Mouse (Mus musculus) bone marrow, adult 2 months (tissue): ENCODE measurements around the gene P4htm. TPM values are rescaled to one million over a fixed set of nuclear protein-coding genes. Genes with fewer than 3 reads are reported as not detected.

Experiments used
- H3K27ac ChIP-seq: fragments of 200-500 bp; 2 replicates; pipeline ENCODE4 v1.5.1; 2012; ENCODE audit warnings: low read depth, mild to moderate bottlenecking, control low read depth, inconsistent platforms, low read length; ENCODE audit not compliant: control insufficient read depth, poor library complexity, insufficient read depth
- H3K4me1 ChIP-seq: fragments of 200-500 bp; 2 replicates; pipeline ENCODE4 v1.6.1; 2011; ENCODE audit warnings: low read length; ENCODE audit not compliant: control insufficient read depth, insufficient read depth
- H3K4me3 ChIP-seq: fragments of 200-500 bp; replicated peaks from 2 replicates; pipeline ENCODE3; 2011; ENCODE audit warnings: mild to moderate bottlenecking, low read depth, low read length, control low read depth; ENCODE audit not compliant: control insufficient read depth
- CTCF ChIP-seq: fragments of 200-500 bp; IDR thresholded peaks from 2 replicates; pipeline ENCODE4 v1.5.1; 2011; ENCODE audit warnings: low read length, control low read depth; ENCODE audit not compliant: control insufficient read depth, insufficient read depth
- POLR2A ChIP-seq: fragments of 200-500 bp; IDR thresholded peaks from 2 replicates; pipeline ENCODE4 v1.6.1; 2011; ENCODE audit warnings: low read depth, mild to moderate bottlenecking, control low read depth, low read length, borderline replicate concordance; ENCODE audit not compliant: control insufficient read depth
- WGBS: fragments of 180-500 bp; shearing (Covaris S2); methylation state at CpG from one replicate; pipeline ENCODE4 v1.1.7; 2018; 5-methylcytosine and 5-hydroxymethylcytosine counted together
- polyA plus RNA-seq: library from polyadenylated mRNA; stranded (reverse); fragments of >200 nt; gene quantifications from 2 replicates; pipeline ENCODE4 v1.2.4, GENCODE M21; 2011; ENCODE audit warnings: low replicate concordance; ENCODE audit not compliant: missing spikeins, insufficient read depth, insufficient read length

The P4htm gene
- polyA plus RNA-seq, 1 experiment: 1.4 TPM

DNA sequence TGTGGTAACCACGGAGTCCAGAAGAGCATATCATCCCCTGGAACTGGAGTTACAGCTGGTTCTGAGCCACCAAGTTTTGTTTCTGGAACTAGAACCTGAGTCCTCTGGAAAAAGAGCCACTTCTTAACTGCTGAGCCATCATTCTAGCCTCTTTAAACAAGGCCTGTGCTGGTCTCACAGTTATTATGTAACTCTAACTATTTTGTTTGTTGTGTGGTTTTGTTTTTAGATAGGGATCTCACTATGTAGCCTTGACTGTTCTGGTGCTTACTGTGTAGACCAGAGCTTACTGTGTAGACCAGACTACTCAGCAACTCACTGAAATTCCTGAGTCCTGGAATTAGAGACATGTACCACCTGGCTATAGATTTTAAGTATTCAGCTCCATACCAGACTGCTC, 50.6 kb downstream of the P4htm start:
- 86% methylated on average over 1 of the region's 1 CpGs for WGBS
- no peak for TF ChIP-seq POLR2A
- no peak for TF ChIP-seq CTCF

DNA sequence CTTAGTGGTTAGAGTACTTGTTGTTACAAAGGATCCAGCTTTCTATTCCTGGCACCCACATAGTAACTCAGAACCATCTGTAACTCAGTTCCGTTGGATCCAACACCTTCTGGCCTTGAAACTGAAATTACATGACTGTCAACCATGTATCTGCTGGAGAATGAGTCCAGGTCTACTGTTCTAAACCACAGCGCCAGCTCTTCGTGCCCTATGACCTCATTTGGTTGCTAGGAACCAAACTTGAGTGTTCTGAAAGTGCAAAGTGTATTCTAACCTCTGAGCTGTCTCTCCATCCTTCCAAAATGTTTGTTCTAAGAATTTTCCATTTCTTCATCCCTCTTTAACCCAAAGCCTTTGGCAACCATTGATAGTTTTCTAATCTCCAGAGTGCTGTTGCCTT, 51.5 kb downstream of the P4htm start:
- 96% methylated on average over 3 of the region's 3 CpGs for WGBS
- Histone ChIP-seq H3K27ac (no peak overlapping the region), H3K4me3 (no peak overlapping the region), H3K4me1 (no peaks in the 10 kb centered on the region)
- TF ChIP-seq POLR2A (no peak), CTCF (no peak)

More for the DNA sequence above, 50.6 kb downstream of the P4htm start:
- Histone ChIP-seq H3K27ac (no peak overlapping the region), H3K4me1 (no peaks in the 10 kb centered on the region), H3K4me3 (no peak overlapping the region)

GRCm38 (mm10) chr9:108540846-108541245, 56.6 kb downstream of the P4htm start:
- no peak overlapping the region for H3K27ac ChIP-seq
- TF ChIP-seq POLR2A (no peak), CTCF (no peak)
- no peaks in the 10 kb centered on the region for H3K4me1 ChIP-seq
- H3K4me3 ChIP-seq: no peak overlapping the region

GRCm38 (mm10) chr9:108531496-108531895, 66.0 kb downstream of the P4htm start:
- TF ChIP-seq POLR2A (no peak), CTCF (no peak)

GRCm38 (mm10) chr9:108530954-108531353, 66.5 kb downstream of the P4htm start:
- Histone ChIP-seq H3K27ac (no peak overlapping the region), H3K4me1 (no peaks in the 10 kb centered on the region), H3K4me3 (no peak overlapping the region)
- WGBS: 89% methylated on average over 1 of the region's 1 CpGs
- TF ChIP-seq CTCF (no peak), POLR2A (no peak)

More at GRCm38 (mm10) chr9:108531496-108531895, 66.0 kb downstream of the P4htm start:
- Histone ChIP-seq H3K4me1 (no peaks in the 10 kb centered on the region), H3K4me3 (no peak overlapping the region), H3K27ac (no peak overlapping the region)
- WGBS: 92% methylated on average over 1 of the region's 1 CpGs

Other genes starting within 250 kb of the P4htm start
- gene Usp4, start 249.8 kb downstream of the P4htm start, polyA plus RNA-seq: 102 and 256 TPM in 2 replicates
- gene 1700102P08Rik, start 204.9 kb downstream of the P4htm start, polyA plus RNA-seq: 3.9 TPM in 1 of 2 replicates, not detected in the other
- 0.34 and 0.87 TPM in 2 replicates for gene Ccdc36, start 169.2 kb downstream of the P4htm start, polyA plus RNA-seq
- not detected in 2 replicates for gene BC048562, start 161.2 kb downstream of the P4htm start, polyA plus RNA-seq
- gene Ccdc71, start 137.1 kb downstream of the P4htm start, polyA plus RNA-seq: 5.1 and 12.3 TPM in 2 replicates
- 8.1 and 18.3 TPM in 2 replicates for gene Klhdc8b, start 136.1 kb downstream of the P4htm start, polyA plus RNA-seq
- 3.8 and 9.0 TPM in 2 replicates for gene Lamb2, start 117.9 kb downstream of the P4htm start, polyA plus RNA-seq
- 42.0 and 94.4 TPM in 2 replicates for gene Usp19, start 107.1 kb downstream of the P4htm start, polyA plus RNA-seq
- gene Qars, start 90.0 kb downstream of the P4htm start, polyA plus RNA-seq: 76.9 and 170 TPM in 2 replicates
- 29.4 and 50.5 TPM in 2 replicates for gene Qrich1, start 80.9 kb downstream of the P4htm start, polyA plus RNA-seq
- 56.2 and 207 TPM in 2 replicates for gene Impdh2, start 37.4 kb downstream of the P4htm start, polyA plus RNA-seq
- gene Ndufaf3, start 30.2 kb downstream of the P4htm start, polyA plus RNA-seq: 14.7 and 23.0 TPM in 2 replicates
- gene Dalrd3, start 27.8 kb downstream of the P4htm start, polyA plus RNA-seq: 44.0 and 105 TPM in 2 replicates
- 5.8 and 7.9 TPM in 2 replicates for gene Wdr6, start 18.9 kb downstream of the P4htm start, polyA plus RNA-seq
- gene Arih2, start 51.7 kb upstream of the P4htm start, polyA plus RNA-seq: 28.5 and 29.4 TPM in 2 replicates
- gene Slc25a20, start 64.4 kb upstream of the P4htm start, polyA plus RNA-seq: 8.4 and 13.7 TPM in 2 replicates
- 3.8 and 10.6 TPM in 2 replicates for gene Prkar2a, start 91.6 kb upstream of the P4htm start, polyA plus RNA-seq
- gene Ip6k2, start 186.1 kb upstream of the P4htm start, polyA plus RNA-seq: 28.0 and 37.3 TPM in 2 replicates
- gene Nckipsd, start 210.7 kb upstream of the P4htm start, polyA plus RNA-seq: 10.0 and 13.4 TPM in 2 replicates
- gene Celsr3, start 228.7 kb upstream of the P4htm start, polyA plus RNA-seq: 5.3 and 14.9 TPM in 2 replicates